Mouse (Mus musculus): ENCODE results near the gene Ugt1a1.
"Not testable (repeated sequence)": the region's sequence is repeated elsewhere in the genome, so short reads cannot be mapped to it uniquely, and the experiment has no call there.

The Ugt1a1 gene

GRCm38 (mm10) chr1:88218051-88218450 is 6.3 kb downstream of the Ugt1a1 start:
- in situ Hi-C loops (cut with MboI, MseI), result no loop called here

GRCm38 (mm10) chr1:88218591-88218990 is 6.8 kb downstream of the Ugt1a1 start:
- in situ Hi-C loops (cut with MboI, MseI), result no loop called here

GRCm38 (mm10) chr1:88219054-88219453 is 7.3 kb downstream of the Ugt1a1 start:
- in situ Hi-C loops (cut with MboI, MseI), result no loop called here

- in situ Hi-C loops (cut with MboI, MseI), result no loop called here
Measured at GRCm38 (mm10) chr1:88220336-88220735, 8.6 kb downstream of the Ugt1a1 start.

- in situ Hi-C loops (cut with MboI, MseI), result no loop called here
Measured at GRCm38 (mm10) chr1:88222216-88222615, 10.5 kb downstream of the Ugt1a1 start.

- in situ Hi-C loops (cut with MboI, MseI), result not testable (repeated sequence)
Measured at GRCm38 (mm10) chr1:88223011-88223515, 11.3 kb downstream of the Ugt1a1 start.

GRCm38 (mm10) chr1:88223591-88223990 is 11.8 kb downstream of the Ugt1a1 start:
- in situ Hi-C loops (cut with MboI, MseI), result no loop called here

GRCm38 (mm10) chr1:88224029-88224776 is 12.4 kb downstream of the Ugt1a1 start:
- in situ Hi-C loops (cut with MboI, MseI), result no loop called here

- in situ Hi-C loops (cut with MboI, MseI), result not testable (repeated sequence)
Measured at GRCm38 (mm10) chr1:88225301-88225700, 13.5 kb downstream of the Ugt1a1 start.

GRCm38 (mm10) chr1:88225741-88226140 is 14.0 kb downstream of the Ugt1a1 start:
- in situ Hi-C loops (cut with MboI, MseI), result no loop called here

GRCm38 (mm10) chr1:88226670-88227379 is 15.1 kb downstream of the Ugt1a1 start, which contains the start of gene Mroh2a:
Gene Mroh2a, plus strand, starts transcription at chr1:88226986.
- in situ Hi-C loops (cut with MboI, MseI), result no loop called here

- in situ Hi-C loops (cut with MboI, MseI), result no loop called here
Measured at GRCm38 (mm10) chr1:88227482-88227881, 15.7 kb downstream of the Ugt1a1 start.

GRCm38 (mm10) chr1:88228121-88228520 is 16.4 kb downstream of the Ugt1a1 start:
- in situ Hi-C loops (cut with MboI, MseI), result no loop called here

GRCm38 (mm10) chr1:88229566-88229965 is 17.8 kb downstream of the Ugt1a1 start:
- in situ Hi-C loops (cut with MboI, MseI), result no loop called here

GRCm38 (mm10) chr1:88229986-88230385 is 18.2 kb downstream of the Ugt1a1 start:
- in situ Hi-C loops (cut with MboI, MseI), result no loop called here

GRCm38 (mm10) chr1:88230421-88230820 is 18.7 kb downstream of the Ugt1a1 start:
- in situ Hi-C loops (cut with MboI, MseI), result no loop called here

- in situ Hi-C loops (cut with MboI, MseI), result no loop called here
Measured at GRCm38 (mm10) chr1:88230981-88231802, 19.4 kb downstream of the Ugt1a1 start.

GRCm38 (mm10) chr1:88231803-88232499 is 20.2 kb downstream of the Ugt1a1 start:
- in situ Hi-C loops (cut with MboI, MseI), result no loop called here

GRCm38 (mm10) chr1:88232664-88233380 is 21.1 kb downstream of the Ugt1a1 start:
- in situ Hi-C loops (cut with MboI, MseI), result no loop called here

GRCm38 (mm10) chr1:88233421-88234247 is 21.9 kb downstream of the Ugt1a1 start:
- in situ Hi-C loops (cut with MboI, MseI), result no loop called here
